Mouse (Mus musculus) 3T3-L1 (cell line): ENCODE measurements around the gene Axin2.

ENCODE experiments used
- DNase-seq: peaks from one replicate; pipeline ENCODE4 v3.0.0-alpha.2; 2015; ENCODE audit warnings: low read depth, low spot score

The Axin2 gene

GRCm38 (mm10) chr11:108928752-108929151 is 8.6 kb downstream of the Axin2 start:
- DNase-seq = no peak

DNA sequence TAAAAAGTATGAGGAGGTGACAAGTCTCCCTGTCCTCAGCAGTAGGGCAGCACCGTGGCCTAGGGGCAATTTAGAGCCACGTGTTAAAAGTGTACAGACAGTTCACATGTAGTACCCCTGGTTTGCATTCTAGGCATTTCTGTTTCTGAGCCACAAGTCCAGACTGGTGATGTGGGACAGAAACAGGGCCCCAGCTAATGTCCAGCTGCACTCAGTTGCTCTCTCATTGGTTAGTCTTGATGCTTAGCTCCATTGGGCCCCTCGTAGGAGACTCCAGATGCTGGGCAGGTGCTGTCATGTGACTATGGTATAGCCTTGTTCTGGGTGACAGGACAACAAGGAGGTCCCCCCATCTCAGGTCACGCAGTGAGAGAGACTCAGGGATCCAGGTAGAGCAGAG is 9.0 kb downstream of the Axin2 start:
- no peak for DNase-seq

DNA sequence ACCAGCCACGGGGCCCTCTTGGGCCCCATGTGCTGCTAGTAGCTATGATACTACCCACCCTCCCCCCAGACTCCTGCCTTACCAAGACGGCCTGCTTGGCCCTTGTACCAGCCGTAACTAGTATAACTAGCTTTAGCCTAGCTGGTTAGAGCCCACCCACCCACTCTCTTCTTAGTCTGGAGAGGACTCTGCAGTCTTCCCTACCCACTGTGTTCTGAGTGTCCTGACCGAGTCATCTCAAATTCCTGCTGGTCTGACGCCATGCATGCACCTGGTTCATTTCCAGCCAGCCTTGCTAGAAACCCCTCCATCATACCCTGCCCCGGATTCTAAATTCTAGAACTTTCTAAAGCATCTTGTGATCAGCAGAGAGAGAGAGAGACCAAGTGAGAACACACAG is 9.6 kb downstream of the Axin2 start:
- no peak for DNase-seq

GRCm38 (mm10) chr11:108930612-108931011 is 10.5 kb downstream of the Axin2 start:
- no peak for DNase-seq

- no peak for DNase-seq
Observed at GRCm38 (mm10) chr11:108933835-108934234, 13.7 kb downstream of the Axin2 start.

DNA sequence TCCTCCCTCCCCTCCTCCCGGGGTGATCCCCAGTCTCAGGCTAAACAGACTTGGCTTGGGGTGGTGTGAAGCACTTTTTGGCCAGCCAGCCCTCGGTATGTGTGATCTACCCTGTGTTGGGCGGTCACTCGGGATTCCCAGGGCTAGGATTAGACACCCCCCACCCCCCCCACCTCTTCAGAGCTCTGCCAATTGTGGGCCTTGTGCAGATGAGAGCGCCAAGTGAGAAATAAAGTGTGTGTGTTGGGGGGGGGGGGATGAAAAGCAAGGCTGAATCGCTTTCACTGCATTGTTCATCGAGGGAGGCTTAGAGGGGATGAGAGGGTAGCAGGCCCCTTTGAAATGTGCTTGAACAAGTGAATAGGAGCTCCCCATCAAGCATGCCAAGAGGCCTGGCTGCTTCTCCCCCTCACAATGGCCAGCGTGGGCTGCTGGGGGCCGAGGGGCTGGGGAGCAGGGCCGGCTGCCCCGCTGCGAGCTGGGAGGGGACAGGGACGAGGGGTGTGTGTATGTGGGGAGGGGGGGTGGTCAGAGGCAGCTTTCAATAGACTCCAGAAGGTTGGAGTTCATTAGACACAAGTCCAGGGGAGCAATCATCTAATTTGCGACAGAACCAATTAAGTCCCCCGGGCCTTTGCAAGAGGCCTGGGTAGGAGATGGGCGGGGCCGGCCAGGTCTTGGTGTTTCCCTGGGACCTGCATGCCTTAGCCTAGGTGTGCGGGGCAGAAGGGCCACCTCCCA is 15.1 kb downstream of the Axin2 start:
- DNase-seq = no peak

- no peak for DNase-seq
Observed at GRCm38 (mm10) chr11:108936016-108936792, 16.1 kb downstream of the Axin2 start.

GRCm38 (mm10) chr11:108940655-108941412 is 20.7 kb downstream of the Axin2 start:
- no peak for DNase-seq

GRCm38 (mm10) chr11:108941836-108942235 is 21.7 kb downstream of the Axin2 start:
- DNase-seq = no peak

- no peak for DNase-seq
Observed at GRCm38 (mm10) chr11:108943741-108944140, 23.6 kb downstream of the Axin2 start.

DNA sequence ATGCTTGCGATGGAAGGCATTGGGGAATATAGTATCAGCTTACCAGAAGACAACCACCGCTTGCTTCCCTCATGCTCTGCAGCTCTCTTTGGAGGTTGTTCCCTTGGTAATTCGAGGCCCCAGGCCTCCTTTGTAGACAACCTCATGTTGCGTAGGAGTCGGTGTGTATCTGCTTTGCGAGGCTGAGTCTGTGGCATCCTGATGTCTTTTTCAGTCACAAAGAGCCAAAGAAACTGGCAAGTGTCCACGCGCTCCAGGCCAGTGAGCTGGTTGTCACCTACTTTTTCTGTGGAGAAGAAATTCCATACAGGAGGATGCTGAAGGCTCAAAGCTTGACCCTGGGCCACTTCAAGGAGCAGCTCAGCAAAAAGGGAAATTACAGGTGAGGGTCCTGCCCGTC is 25.5 kb downstream of the Axin2 start:
- DNase-seq = no peak

DNA sequence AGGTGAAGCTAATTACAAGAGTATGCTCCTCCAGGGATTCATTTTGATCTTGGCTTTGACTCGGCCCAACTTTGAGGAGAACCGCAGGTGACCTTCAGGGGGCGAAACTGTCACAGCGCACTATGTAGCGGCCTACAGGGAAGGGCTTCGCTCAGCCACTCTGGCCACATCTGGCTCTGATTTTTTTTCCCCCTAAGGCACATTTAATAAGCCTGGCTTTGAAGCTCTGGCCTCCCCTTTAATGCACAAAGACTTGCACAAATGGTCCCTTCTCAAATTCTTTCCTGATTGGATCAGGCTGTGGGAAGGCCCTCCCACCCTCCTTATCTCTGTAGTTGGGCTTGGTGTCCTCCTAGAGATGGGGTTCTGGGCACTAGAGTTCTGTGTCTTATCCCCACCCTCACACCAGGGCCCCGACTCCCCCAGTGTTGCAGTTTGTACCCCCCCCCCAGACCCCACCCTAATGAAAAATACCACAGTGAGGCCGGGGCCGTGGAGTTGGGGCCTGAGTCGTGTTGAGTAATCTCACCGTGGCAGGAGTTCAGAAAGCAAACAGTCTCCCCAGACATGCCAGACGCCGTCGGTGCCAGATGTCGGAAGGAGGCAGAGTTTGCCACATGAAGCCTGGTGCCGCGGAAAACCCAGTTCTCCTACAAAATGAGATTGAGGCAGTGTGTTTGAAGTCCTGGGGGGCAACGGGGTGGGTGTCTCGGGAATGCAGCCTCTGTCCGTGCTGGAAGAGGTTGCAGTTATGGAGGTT is 27.5 kb downstream of the Axin2 start:
- DNase-seq = no peak

DNA sequence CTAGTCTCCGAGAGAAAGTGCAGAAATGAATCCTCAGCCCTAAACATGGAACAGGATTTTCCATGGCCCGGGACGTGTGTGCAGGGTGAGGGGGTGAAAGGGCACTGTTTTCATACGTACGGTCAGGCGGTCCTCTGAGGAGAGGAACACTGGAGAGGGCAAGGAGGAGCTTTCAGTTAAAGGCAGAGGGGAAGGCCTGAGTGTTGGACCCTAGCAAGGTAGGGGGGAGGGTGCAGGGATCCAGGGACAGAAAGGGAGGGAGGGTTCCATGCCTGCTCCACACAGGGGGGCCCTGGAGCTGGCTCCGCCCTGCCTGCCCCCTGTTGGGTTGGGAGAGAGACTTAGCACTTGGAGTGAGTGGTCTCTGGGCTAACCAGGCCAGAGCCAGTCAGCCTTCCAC is 28.4 kb downstream of the Axin2 start:
- DNase-seq = no peak

DNA sequence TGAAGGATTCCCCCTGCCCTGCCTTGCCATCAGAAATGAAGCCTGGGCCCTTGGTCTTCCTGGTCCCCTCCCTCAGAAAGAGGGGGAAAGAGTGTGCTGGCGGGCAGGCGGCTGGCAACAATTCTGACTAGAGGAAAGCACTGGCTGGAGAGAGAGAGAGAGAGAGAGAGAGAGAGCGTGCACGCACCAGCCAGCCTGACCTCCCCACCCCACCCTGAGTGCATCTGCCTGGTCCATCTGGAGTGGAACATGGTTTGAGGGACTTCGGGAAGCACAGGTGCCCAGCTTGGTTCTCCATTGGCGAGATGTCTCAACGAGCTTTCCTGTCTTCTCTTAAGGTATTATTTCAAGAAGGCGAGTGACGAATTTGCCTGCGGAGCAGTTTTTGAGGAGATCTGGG is 28.8 kb downstream of the Axin2 start:
- no peak for DNase-seq

- no peak for DNase-seq
Observed at GRCm38 (mm10) chr11:108952343-108952742, 32.2 kb downstream of the Axin2 start.

GRCm38 (mm10) chr11:108955943-108956342 is 35.8 kb downstream of the Axin2 start:
- DNase-seq = no peak

- no peak for DNase-seq
Observed at GRCm38 (mm10) chr11:108958349-108958748, 38.2 kb downstream of the Axin2 start.

DNA sequence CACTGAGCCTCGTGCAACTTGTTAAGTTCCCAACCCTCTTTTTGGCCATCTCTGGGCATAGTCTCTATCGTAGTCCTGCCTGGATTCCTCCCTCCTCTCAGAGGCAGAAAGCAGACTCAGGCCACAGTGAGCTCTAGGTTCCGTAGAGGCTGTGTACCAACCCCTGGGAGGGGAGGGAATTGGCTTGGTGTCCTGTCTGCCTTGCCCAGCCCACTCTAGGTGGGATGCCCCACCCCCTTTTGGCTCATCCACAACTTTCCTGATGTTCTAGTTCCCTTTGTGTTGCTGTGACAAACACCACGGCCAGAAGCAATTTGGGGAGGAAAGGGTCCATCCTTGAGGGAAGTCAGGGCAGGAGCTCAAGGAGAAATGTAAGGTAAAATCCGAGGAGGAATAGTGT is 39.0 kb downstream of the Axin2 start:
- no peak for DNase-seq

DNA sequence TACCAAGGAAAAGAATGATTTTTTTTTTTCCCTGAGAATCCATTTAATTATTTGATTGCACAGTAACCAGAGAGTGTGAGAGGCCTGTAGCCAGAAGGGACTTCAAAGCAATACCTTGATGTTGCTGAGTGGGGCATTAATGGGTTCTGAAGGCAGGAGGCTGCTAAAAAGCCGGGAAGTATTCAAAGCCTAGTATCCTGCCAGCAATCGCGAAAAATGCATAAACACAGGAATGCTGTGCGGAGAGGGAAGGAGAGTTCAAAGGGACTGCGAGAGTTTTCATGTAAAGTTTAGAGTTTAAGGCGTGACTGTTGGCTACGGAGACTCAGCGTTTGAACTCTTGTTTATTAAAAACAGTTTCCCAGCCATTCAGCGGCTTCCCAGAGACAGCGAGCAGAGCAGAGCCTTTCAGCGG is 41.5 kb downstream of the Axin2 start:
- DNase-seq = no peak

DNA sequence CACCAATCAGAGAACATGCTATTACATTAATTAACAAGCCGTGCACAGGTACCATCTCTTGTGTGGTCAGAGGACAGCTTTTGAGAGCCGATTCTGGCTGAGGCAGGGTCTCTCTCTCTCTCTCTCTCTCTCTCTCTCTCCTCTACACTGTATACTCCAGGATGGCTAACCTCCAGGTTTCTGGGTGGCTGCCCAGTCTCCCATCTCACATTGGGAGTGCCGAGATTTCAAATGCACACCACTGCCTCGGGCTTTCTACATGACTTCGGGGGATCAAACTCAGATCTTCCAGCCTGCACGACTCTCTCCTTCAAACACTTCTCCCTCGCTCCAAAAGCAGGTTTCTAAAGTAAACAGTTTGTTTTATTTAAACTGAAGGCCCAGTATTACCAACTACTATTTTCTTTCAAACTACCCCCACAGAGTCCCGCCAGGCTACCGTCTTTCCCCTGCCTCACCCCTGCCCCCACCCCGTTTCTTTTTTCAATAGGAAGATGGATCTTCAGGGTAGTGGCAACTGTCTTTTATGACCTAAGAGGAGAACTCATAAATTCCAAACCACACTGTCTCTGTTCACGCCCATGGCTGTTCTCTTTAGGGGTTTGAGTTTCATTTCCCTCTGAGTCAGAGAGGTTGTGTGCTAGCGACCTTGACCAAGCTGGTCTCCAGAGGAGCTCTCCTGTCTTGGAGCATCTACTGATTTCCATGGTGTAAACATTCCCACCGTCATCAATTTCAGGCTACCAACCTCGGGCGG is 43.5 kb downstream of the Axin2 start:
- DNase-seq = no peak

GRCm38 (mm10) chr11:108965740-108966139 is 45.6 kb downstream of the Axin2 start:
- no peak for DNase-seq
